Mouse (Mus musculus) spleen, postnatal 14 days (tissue): Measurements from ENCODE around the gene Cux1.

ENCODE experiments used
- DNase-seq, 2 experiments: peaks; one replicate each; pipeline ENCODE4 v3.0.0; 2021 to 2022; ENCODE audit warnings: low spot score in 2 of 2

Gene Cux1

GRCm38 (mm10) chr5:136540055-136540838 is 27.0 kb downstream of the Cux1 start:
- DNase-seq = no peak

- no peak for DNase-seq
These were observed 30.5 kb downstream of the Cux1 start for GRCm38 (mm10) chr5:136536753-136537152.

GRCm38 (mm10) chr5:136535976-136536725 is 31.1 kb downstream of the Cux1 start:
- no peak for DNase-seq

- DNase-seq = no peak
These were observed 32.1 kb downstream of the Cux1 start for GRCm38 (mm10) chr5:136535204-136535603.

- DNase-seq = no peak
These were observed 33.7 kb downstream of the Cux1 start for GRCm38 (mm10) chr5:136533371-136534276.

- no peak for DNase-seq
These were observed 35.5 kb downstream of the Cux1 start for GRCm38 (mm10) chr5:136531674-136532365.

- no peak for DNase-seq
These were observed 36.4 kb downstream of the Cux1 start for GRCm38 (mm10) chr5:136530931-136531330.

- no peak for DNase-seq
These were observed 38.1 kb downstream of the Cux1 start for GRCm38 (mm10) chr5:136529165-136529564.

- no peak for DNase-seq
These were observed 39.4 kb downstream of the Cux1 start for GRCm38 (mm10) chr5:136527871-136528270.

- DNase-seq = no peak
These were observed 40.8 kb downstream of the Cux1 start for GRCm38 (mm10) chr5:136526545-136526909.

- no peak for DNase-seq
These were observed 41.3 kb downstream of the Cux1 start for GRCm38 (mm10) chr5:136525896-136526544.

- no peak for DNase-seq
These were observed 44.3 kb downstream of the Cux1 start for GRCm38 (mm10) chr5:136522843-136523463.

- DNase-seq = no peak
These were observed 45.6 kb downstream of the Cux1 start for GRCm38 (mm10) chr5:136521656-136522055.

GRCm38 (mm10) chr5:136518648-136519437 is 48.4 kb downstream of the Cux1 start:
- DNase-seq = no peak

- DNase-seq = no peak
These were observed 49.8 kb downstream of the Cux1 start for GRCm38 (mm10) chr5:136517510-136517909.

- DNase-seq = no peak
These were observed 50.7 kb downstream of the Cux1 start for GRCm38 (mm10) chr5:136516593-136516992.

GRCm38 (mm10) chr5:136514049-136514677 is 53.1 kb downstream of the Cux1 start:
- DNase-seq = no peak

- DNase-seq = no peak
These were observed 55.1 kb downstream of the Cux1 start for GRCm38 (mm10) chr5:136512103-136512674.

- DNase-seq = no peak
These were observed 55.9 kb downstream of the Cux1 start for GRCm38 (mm10) chr5:136511378-136511777.
